Mouse (Mus musculus) embryonic facial prominence, embryonic 13.5 days (tissue): ENCODE measurements around the gene Gls2. TPM values are rescaled to one million over a fixed set of nuclear protein-coding genes. Genes with fewer than 3 reads are reported as not detected.
"Not testable (repeated sequence)": the region's sequence is repeated elsewhere in the genome, so short reads cannot be mapped to it uniquely, and the experiment has no call there.

Experiments used
- ATAC-seq: fragments of 200-750 bp; cut with Nextera tagmentation; 2 replicates; pipeline ENCODE4 v1.8.0; 2017; ENCODE audit warnings: low read depth; ENCODE audit not compliant: insufficient number of reproducible peaks, insufficient read depth, low FRiP score, low TSS enrichment
- H3K27ac ChIP-seq: fragments of 300-500 bp; sonication (generic); 2 replicates; pipeline ENCODE4 v1.5.1; 2015; ENCODE audit warnings: moderate library complexity, mild to moderate bottlenecking, inconsistent platforms
- H3K27me3 ChIP-seq: fragments of 300-500 bp; sonication (generic); 2 replicates; pipeline ENCODE4 v1.6.1; 2015; ENCODE audit warnings: mild to moderate bottlenecking, inconsistent platforms
- H3K36me3 ChIP-seq: fragments of 300-500 bp; sonication (generic); 2 replicates; pipeline ENCODE4 v1.6.1; 2015; ENCODE audit warnings: mild to moderate bottlenecking, inconsistent platforms
- H3K4me1 ChIP-seq: fragments of 300-500 bp; sonication (generic); 2 replicates; pipeline ENCODE4 v1.6.1; 2015; ENCODE audit warnings: inconsistent platforms
- H3K4me2 ChIP-seq: fragments of 300-500 bp; sonication (generic); 2 replicates; pipeline ENCODE4 v1.6.1; 2015; ENCODE audit warnings: moderate library complexity, mild to moderate bottlenecking, inconsistent platforms
- H3K4me3 ChIP-seq: fragments of 300-500 bp; sonication (generic); 2 replicates; pipeline ENCODE4 v1.5.1; 2015; ENCODE audit warnings: mild to moderate bottlenecking, inconsistent platforms
- H3K9ac ChIP-seq: fragments of 300-500 bp; sonication (generic); 2 replicates; pipeline ENCODE4 v1.6.1; 2015; ENCODE audit warnings: mild to moderate bottlenecking, inconsistent platforms
- H3K9me3 ChIP-seq: fragments of 300-500 bp; sonication (generic); 2 replicates; pipeline ENCODE4 v1.6.1; 2016; ENCODE audit warnings: inconsistent platforms
- WGBS: fragments of 180-500 bp; shearing (Covaris S2); methylation state at CpG from one replicate; pipeline ENCODE4 v1.1.7; 2015; ENCODE audit warnings: mixed read lengths; 5-methylcytosine and 5-hydroxymethylcytosine counted together
- polyA plus RNA-seq: library from polyadenylated mRNA; unstranded; fragments of >200 nt; fragmentation: Nextera tagmentation; extraction: Ambion mirVana; gene quantifications from 2 replicates; pipeline ENCODE4 v1.2.1, GENCODE M21; 2015

Gls2 gene
- polyA plus RNA-seq = 2.2 TPM in 2 replicates

GRCm38 (mm10) chr10:128194024-128194550 lies at the start of gene Gls2:
TSS of gene Gls2 (plus strand) at chr10:128194457.
- Histone ChIP-seq H3K9ac (peak within 1 kb of the TSS; percentile 75), H3K9me3 (no peaks in the 10 kb centered on the region), H3K4me1 (peaks cover 7% of the 10 kb centered on the region), H3K4me2 (peak within 1 kb of the TSS; percentile 99), H3K36me3 (no peaks in the 10 kb centered on the region), H3K27ac (peak within 1 kb of the TSS; percentile 39; the same call in 1 of the 2 replicates), H3K4me3 (peak within 1 kb of the TSS; percentile 70), H3K27me3 (peaks cover 25% of the 10 kb centered on the region)
- under 1% methylated on average over 46 of the region's 46 CpGs for WGBS
- ATAC-seq = peak; percentile 96

GRCm38 (mm10) chr10:128144961-128145360 lies 49.3 kb upstream of the Gls2 start:
- Histone ChIP-seq H3K4me1 (peaks cover 11% of the 10 kb centered on the region), H3K4me3 (no peak overlapping the region), H3K4me2 (no peak overlapping the region), H3K27ac (no peak overlapping the region), H3K27me3 (no peaks in the 10 kb centered on the region), H3K9me3 (no peaks in the 10 kb centered on the region), H3K9ac (no peak overlapping the region), H3K36me3 (peaks cover 66% of the 10 kb centered on the region)
- ATAC-seq = no peak
- 35% methylated on average over 2 of the region's 2 CpGs for WGBS

- H3K4me2 ChIP-seq = peak overlapping the region; percentile 49
- WGBS = 88% methylated on average over 5 of the region's 5 CpGs
Measured at GRCm38 (mm10) chr10:128148789-128149365, 45.4 kb upstream of the Gls2 start.

GRCm38 (mm10) chr10:128149592-128149991 lies 44.7 kb upstream of the Gls2 start:
- Histone ChIP-seq H3K4me3 (peak overlapping the region; percentile 16; the same call in 1 of the 2 replicates), H3K36me3 (peaks cover 33% of the 10 kb centered on the region), H3K4me1 (peaks cover 25% of the 10 kb centered on the region), H3K9ac (peak overlapping the region; percentile 54), H3K27ac (peak overlapping the region; percentile 83), H3K4me2 (peak overlapping the region; percentile 49), H3K27me3 (no peaks in the 10 kb centered on the region), H3K9me3 (no peaks in the 10 kb centered on the region)
- ATAC-seq = peak; percentile 77
- 6% methylated on average over 5 of the region's 5 CpGs for WGBS

More at GRCm38 (mm10) chr10:128148789-128149365, 45.4 kb upstream of the Gls2 start:
- no peak for ATAC-seq
- Histone ChIP-seq H3K9ac (no peak overlapping the region), H3K36me3 (peaks cover 38% of the 10 kb centered on the region), H3K4me3 (no peak overlapping the region), H3K27ac (peak overlapping the region; percentile 83), H3K27me3 (no peaks in the 10 kb centered on the region), H3K4me1 (peaks cover 20% of the 10 kb centered on the region), H3K9me3 (no peaks in the 10 kb centered on the region)

- H3K9ac ChIP-seq = no peak overlapping the region
- H3K27ac ChIP-seq = peak overlapping the region; percentile 2
- no peak overlapping the region for H3K4me3 ChIP-seq
- 83% methylated on average over 14 of the region's 14 CpGs for WGBS
- ATAC-seq = no peak
- no peaks in the 10 kb centered on the region for H3K27me3 ChIP-seq
- peaks cover 27% of the 10 kb centered on the region for H3K4me1 ChIP-seq
- H3K4me2 ChIP-seq = no peak overlapping the region
- no peaks in the 10 kb centered on the region for H3K9me3 ChIP-seq
- H3K36me3 ChIP-seq = peaks cover 20% of the 10 kb centered on the region
Measured at GRCm38 (mm10) chr10:128150941-128151340, 43.3 kb upstream of the Gls2 start.

- Histone ChIP-seq H3K36me3 (peaks cover 12% of the 10 kb centered on the region), H3K4me2 (no peak overlapping the region), H3K9me3 (no peaks in the 10 kb centered on the region), H3K27me3 (no peaks in the 10 kb centered on the region), H3K4me3 (no peak overlapping the region), H3K27ac (no peak overlapping the region), H3K9ac (no peak overlapping the region), H3K4me1 (peaks cover 26% of the 10 kb centered on the region)
- ATAC-seq = no peak
- WGBS = 81% methylated on average over 3 of the region's 3 CpGs
Measured at GRCm38 (mm10) chr10:128153978-128154377, 40.3 kb upstream of the Gls2 start.

- 90% methylated on average over 3 of the region's 3 CpGs for WGBS
- not testable (repeated sequence) for H3K27me3 ChIP-seq, H3K4me2 ChIP-seq, H3K4me1 ChIP-seq, H3K4me3 ChIP-seq, H3K27ac ChIP-seq, H3K9ac ChIP-seq, H3K9me3 ChIP-seq, ATAC-seq
- peaks cover 11% of the 10 kb centered on the region for H3K36me3 ChIP-seq
Measured at GRCm38 (mm10) chr10:128165726-128166125, 28.5 kb upstream of the Gls2 start.

GRCm38 (mm10) chr10:128167091-128167490 lies 27.2 kb upstream of the Gls2 start:
- peaks cover 11% of the 10 kb centered on the region for H3K36me3 ChIP-seq
- ATAC-seq = no peak
- H3K9ac ChIP-seq = no peak overlapping the region
- H3K4me3 ChIP-seq = no peak overlapping the region
- no peaks in the 10 kb centered on the region for H3K9me3 ChIP-seq
- peaks cover 6% of the 10 kb centered on the region; the same call in 1 of the 2 replicates for H3K4me1 ChIP-seq
- H3K27me3 ChIP-seq = no peaks in the 10 kb centered on the region
- H3K27ac ChIP-seq = no peak overlapping the region
- no peak overlapping the region for H3K4me2 ChIP-seq
- 41% methylated on average over 6 of the region's 6 CpGs for WGBS

GRCm38 (mm10) chr10:128171348-128171747 lies 22.9 kb upstream of the Gls2 start:
- not testable (repeated sequence) for H3K36me3 ChIP-seq, H3K27me3 ChIP-seq, H3K4me2 ChIP-seq, H3K4me3 ChIP-seq, H3K9ac ChIP-seq, H3K27ac ChIP-seq, H3K9me3 ChIP-seq, ATAC-seq
- H3K4me1 ChIP-seq = peaks cover 27% of the 10 kb centered on the region
- WGBS = 95% methylated on average over 10 of the region's 10 CpGs

GRCm38 (mm10) chr10:128175302-128175701 lies 19.0 kb upstream of the Gls2 start:
- Histone ChIP-seq H3K4me3 (peak overlapping the region; percentile 65), H3K9ac (peak overlapping the region; percentile 82), H3K9me3 (no peaks in the 10 kb centered on the region), H3K4me1 (peaks cover 34% of the 10 kb centered on the region), H3K27me3 (no peaks in the 10 kb centered on the region), H3K36me3 (no peaks in the 10 kb centered on the region), H3K4me2 (peak overlapping the region; percentile 76), H3K27ac (peak overlapping the region; percentile 97)
- no peak for ATAC-seq
- 6% methylated on average over 3 of the region's 3 CpGs for WGBS

- Histone ChIP-seq H3K36me3 (no peaks in the 10 kb centered on the region), H3K27me3 (no peaks in the 10 kb centered on the region), H3K9me3 (no peaks in the 10 kb centered on the region), H3K4me2 (peak overlapping the region; percentile 76), H3K4me3 (peak overlapping the region; percentile 65), H3K9ac (peak overlapping the region; percentile 82), H3K4me1 (peaks cover 34% of the 10 kb centered on the region), H3K27ac (peak overlapping the region; percentile 97)
- WGBS = 0% methylated on average over 17 of the region's 17 CpGs
- ATAC-seq = peak; percentile 81
Measured at GRCm38 (mm10) chr10:128175996-128176755, 18.1 kb upstream of the Gls2 start.
